Mouse (Mus musculus): ENCODE results near the gene Bcar3.
A peak's percentile ranks its signal among the peaks of the same experiment; 100 is the strongest.

Bcar3 gene

GRCm38 (mm10) chr3:122538851-122539250 lies 244.9 kb downstream of the Bcar3 start:
- no peak for DNase-seq (ENCODE audit: low read depth, low spot score)
- Histone ChIP-seq H3K36me3 (ENCODE audit: control insufficient read depth, insufficient read depth, low read length, poor library complexity, severe bottlenecking) (no peaks in the 10 kb centered on the region), H3K27me3 (ENCODE audit: control insufficient read depth, insufficient read depth, low read length, poor library complexity, severe bottlenecking) (no peaks in the 10 kb centered on the region)

- no peaks in the 10 kb centered on the region for H3K36me3 ChIP-seq (ENCODE audit: control insufficient read depth, insufficient read depth, low read length, poor library complexity, severe bottlenecking)
- DNase-seq (ENCODE audit: low read depth, low spot score): no peak
- H3K27me3 ChIP-seq (ENCODE audit: control insufficient read depth, insufficient read depth, low read length, poor library complexity, severe bottlenecking): no peaks in the 10 kb centered on the region
Measured at GRCm38 (mm10) chr3:122539961-122540690, 246.2 kb downstream of the Bcar3 start.

DNA sequence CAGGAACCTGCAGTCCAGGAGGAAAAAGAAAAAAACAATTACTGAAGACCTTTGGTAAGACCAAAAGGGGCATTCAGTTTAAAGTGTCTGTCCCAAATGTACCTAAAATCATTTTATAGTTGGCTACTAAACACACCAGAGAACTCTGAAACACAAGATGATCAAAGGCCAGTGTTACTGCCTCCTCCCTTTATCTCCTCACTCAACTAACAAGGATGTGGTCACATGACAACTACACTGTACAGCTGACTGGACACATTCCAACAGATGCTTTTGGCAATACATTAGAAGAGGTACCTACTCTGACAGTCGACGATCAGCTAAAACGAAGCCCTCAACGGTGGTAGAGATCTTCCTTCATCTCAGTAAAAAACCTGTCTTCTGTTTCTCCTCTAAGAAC lies 247.0 kb downstream of the Bcar3 start:
- DNase-seq (ENCODE audit: low read depth, low spot score): no peak
- H3K36me3 ChIP-seq (ENCODE audit: control insufficient read depth, insufficient read depth, low read length, poor library complexity, severe bottlenecking): no peaks in the 10 kb centered on the region
- no peaks in the 10 kb centered on the region for H3K27me3 ChIP-seq (ENCODE audit: control insufficient read depth, insufficient read depth, low read length, poor library complexity, severe bottlenecking)

DNA sequence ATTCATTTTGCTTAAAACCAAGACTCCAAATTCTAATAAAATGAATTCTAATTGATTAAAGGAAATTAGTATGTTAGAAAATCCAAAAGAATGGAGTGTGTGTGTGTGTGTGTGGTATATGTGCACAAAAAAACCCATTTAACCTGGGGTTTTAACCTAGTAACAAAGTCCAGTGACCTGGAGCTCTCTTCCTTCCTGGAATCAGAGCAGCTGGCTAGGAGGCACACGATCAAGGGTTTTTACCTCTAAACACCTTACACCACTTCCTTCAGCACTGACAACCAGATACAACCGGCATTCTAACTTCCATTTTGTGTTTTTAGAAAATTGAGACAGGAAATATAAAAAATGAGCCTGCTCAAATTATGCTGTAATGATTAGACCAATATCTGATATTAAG lies 251.4 kb downstream of the Bcar3 start:
- Histone ChIP-seq H3K27me3 (ENCODE audit: control insufficient read depth, insufficient read depth, low read length, poor library complexity, severe bottlenecking) (no peaks in the 10 kb centered on the region), H3K36me3 (ENCODE audit: control insufficient read depth, insufficient read depth, low read length, poor library complexity, severe bottlenecking) (no peaks in the 10 kb centered on the region)
- DNase-seq (ENCODE audit: low read depth, low spot score): no peak

DNA sequence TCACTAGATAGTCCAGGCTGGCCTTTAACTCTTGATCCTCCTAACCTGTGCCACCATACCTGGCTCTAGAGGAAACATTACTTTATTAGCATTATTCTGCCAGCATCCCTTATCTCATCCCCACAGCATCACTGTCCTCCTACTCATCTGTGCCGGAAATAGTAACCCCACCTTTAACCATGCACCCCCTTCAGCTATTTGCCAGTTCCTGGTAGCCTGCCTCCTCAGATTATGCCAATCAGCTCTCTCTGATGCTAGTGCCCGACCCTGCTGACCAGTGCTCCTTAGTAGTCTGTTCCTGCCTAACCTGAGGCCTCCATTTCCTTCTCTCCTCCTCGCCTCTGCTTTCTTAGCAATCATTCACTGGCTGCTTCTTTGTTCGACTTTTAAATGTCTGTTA lies 253.5 kb downstream of the Bcar3 start:
- Histone ChIP-seq H3K36me3 (ENCODE audit: control insufficient read depth, insufficient read depth, low read length, poor library complexity, severe bottlenecking) (no peaks in the 10 kb centered on the region), H3K27me3 (ENCODE audit: control insufficient read depth, insufficient read depth, low read length, poor library complexity, severe bottlenecking) (no peaks in the 10 kb centered on the region)
- DNase-seq (ENCODE audit: low read depth, low spot score): no peak

GRCm38 (mm10) chr3:122551174-122551573 lies 257.2 kb downstream of the Bcar3 start:
- no peak for DNase-seq (ENCODE audit: low read depth, low spot score)
- H3K36me3 ChIP-seq (ENCODE audit: control insufficient read depth, insufficient read depth, low read length, poor library complexity, severe bottlenecking): no peaks in the 10 kb centered on the region

GRCm38 (mm10) chr3:122557766-122558165 lies 263.8 kb downstream of the Bcar3 start:
- Histone ChIP-seq H3K27me3 (ENCODE audit: control insufficient read depth, insufficient read depth, low read length, poor library complexity, severe bottlenecking) (no peaks in the 10 kb centered on the region), H3K36me3 (ENCODE audit: control insufficient read depth, insufficient read depth, low read length, poor library complexity, severe bottlenecking) (no peaks in the 10 kb centered on the region)
- DNase-seq (ENCODE audit: low read depth, low spot score): no peak

More at GRCm38 (mm10) chr3:122551174-122551573, 257.2 kb downstream of the Bcar3 start:
- H3K27me3 ChIP-seq (ENCODE audit: control insufficient read depth, insufficient read depth, low read length, poor library complexity, severe bottlenecking): no peaks in the 10 kb centered on the region

GRCm38 (mm10) chr3:122565285-122565684 lies 271.3 kb downstream of the Bcar3 start:
- DNase-seq (ENCODE audit: low read depth, low spot score): no peak
- Histone ChIP-seq H3K36me3 (ENCODE audit: control insufficient read depth, insufficient read depth, low read length, poor library complexity, severe bottlenecking) (no peaks in the 10 kb centered on the region), H3K27me3 (ENCODE audit: control insufficient read depth, insufficient read depth, low read length, poor library complexity, severe bottlenecking) (no peaks in the 10 kb centered on the region)

DNA sequence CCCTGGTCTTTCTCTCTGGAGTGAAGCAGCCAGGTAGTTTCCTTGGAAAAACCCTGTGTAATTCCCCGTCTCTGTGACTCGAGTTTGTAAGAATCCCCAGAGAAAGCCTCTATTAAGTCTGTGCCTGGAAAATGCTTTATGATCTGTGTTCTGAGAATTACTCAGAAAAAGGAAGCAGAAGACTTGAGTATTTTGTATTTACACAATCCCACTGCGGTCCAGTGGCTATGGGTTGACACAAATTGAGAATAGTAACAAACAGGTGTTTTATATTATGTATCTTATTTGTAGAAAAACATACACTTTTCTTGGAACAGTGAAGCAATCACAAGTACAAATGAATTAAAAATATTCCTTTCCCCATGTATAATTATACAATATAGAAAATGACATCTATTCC lies 272.2 kb downstream of the Bcar3 start:
- Histone ChIP-seq H3K27me3 (ENCODE audit: control insufficient read depth, insufficient read depth, low read length, poor library complexity, severe bottlenecking) (no peaks in the 10 kb centered on the region), H3K36me3 (ENCODE audit: control insufficient read depth, insufficient read depth, low read length, poor library complexity, severe bottlenecking) (no peaks in the 10 kb centered on the region)
- DNase-seq (ENCODE audit: low read depth, low spot score): no peak

DNA sequence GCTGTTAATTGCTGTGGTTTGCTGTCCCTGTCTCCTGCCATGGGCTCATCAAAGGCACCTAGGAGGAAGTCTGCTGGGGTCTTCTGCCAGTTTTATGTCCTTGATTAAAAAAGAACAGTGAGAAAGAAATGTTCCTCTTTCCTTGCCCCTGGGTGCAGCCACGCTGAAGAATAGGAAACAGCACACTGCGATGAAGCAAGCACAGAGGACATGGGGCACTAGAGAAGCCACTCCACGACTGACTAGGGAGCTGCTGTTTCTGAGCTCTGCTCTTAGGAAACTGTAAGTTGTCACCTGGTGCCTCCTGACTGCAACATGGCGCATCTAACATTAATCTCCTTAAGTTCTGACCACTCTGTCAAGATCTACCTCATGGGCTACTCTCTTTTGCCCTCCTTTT lies 272.6 kb downstream of the Bcar3 start:
- no peaks in the 10 kb centered on the region for H3K27me3 ChIP-seq (ENCODE audit: control insufficient read depth, insufficient read depth, low read length, poor library complexity, severe bottlenecking)
- H3K36me3 ChIP-seq (ENCODE audit: control insufficient read depth, insufficient read depth, low read length, poor library complexity, severe bottlenecking): no peaks in the 10 kb centered on the region
- DNase-seq (ENCODE audit: low read depth, low spot score): no peak

GRCm38 (mm10) chr3:122573426-122574286 lies 279.7 kb downstream of the Bcar3 start:
- no peaks in the 10 kb centered on the region for H3K36me3 ChIP-seq (ENCODE audit: control insufficient read depth, insufficient read depth, low read length, poor library complexity, severe bottlenecking)
- no peak for DNase-seq (ENCODE audit: low read depth, low spot score)
- no peaks in the 10 kb centered on the region for H3K27me3 ChIP-seq (ENCODE audit: control insufficient read depth, insufficient read depth, low read length, poor library complexity, severe bottlenecking)

- H3K36me3 ChIP-seq (ENCODE audit: control insufficient read depth, insufficient read depth, low read length, poor library complexity, severe bottlenecking): no peaks in the 10 kb centered on the region
- H3K27me3 ChIP-seq (ENCODE audit: control insufficient read depth, insufficient read depth, low read length, poor library complexity, severe bottlenecking): no peaks in the 10 kb centered on the region
- no peak for DNase-seq (ENCODE audit: low read depth, low spot score)
Measured at GRCm38 (mm10) chr3:122574921-122575320, 281.0 kb downstream of the Bcar3 start.

DNA sequence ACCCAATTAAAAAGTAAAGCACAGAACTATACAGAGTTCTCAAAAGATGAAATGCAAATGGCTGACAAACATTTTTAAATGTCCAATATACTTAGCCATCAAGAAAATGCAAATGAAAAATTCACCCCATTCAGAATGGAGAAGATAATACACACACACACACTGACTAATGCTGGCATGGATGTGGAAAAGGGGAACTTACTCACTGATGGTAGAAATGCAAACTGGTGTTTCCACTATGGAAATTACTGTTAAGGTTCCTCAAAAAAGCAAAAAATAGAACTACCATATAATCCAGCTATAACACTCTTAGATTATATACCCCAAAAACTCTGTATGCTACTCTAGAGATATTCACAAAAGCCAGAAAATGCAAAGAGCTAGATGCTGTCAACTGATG lies 283.4 kb downstream of the Bcar3 start:
- Histone ChIP-seq H3K27me3 (ENCODE audit: control insufficient read depth, insufficient read depth, low read length, poor library complexity, severe bottlenecking) (no peaks in the 10 kb centered on the region), H3K36me3 (ENCODE audit: control insufficient read depth, insufficient read depth, low read length, poor library complexity, severe bottlenecking) (no peaks in the 10 kb centered on the region)
- DNase-seq (ENCODE audit: low read depth, low spot score): peak; percentile 2
